Comparison of ENCODE assay signal across 9 mouse cellular contexts in the genomic region with DNA sequence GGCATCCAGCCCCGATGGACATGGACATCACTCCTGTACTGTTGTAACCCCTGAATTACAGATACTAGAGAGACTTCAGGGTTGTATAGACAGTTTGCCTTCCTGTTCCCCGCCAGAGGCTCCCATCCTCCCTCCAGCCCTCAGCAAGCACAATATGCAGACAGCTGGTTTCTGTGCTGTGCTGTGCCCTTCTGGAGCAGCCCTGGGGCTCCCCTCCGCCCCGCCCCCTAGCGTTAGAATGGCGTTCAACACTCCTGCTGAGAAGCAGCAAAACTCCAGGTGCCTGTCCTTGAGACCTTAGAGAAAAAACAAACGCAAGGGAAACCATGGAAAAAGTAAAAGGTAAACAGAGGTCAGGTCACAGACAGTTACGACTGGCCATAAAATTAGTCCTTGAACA. TPM values are rescaled to one million over a fixed set of nuclear protein-coding genes. Genes with fewer than 3 reads are reported as not detected.
DNase-seq lines count a peak whose midpoint lies in the region; ATAC-seq and TF ChIP-seq lines count a peak whose summit lies in the region.
"Had no signal": no experiment of that assay in that cellular context is flagged by ENCODE, and none has a peak within 500 bp of the region (broad histone marks: within the 10 kb centered on the region; RNA-seq: fewer than 3 reads in every experiment).

No protein-coding gene starts in this region.

- H3K4me3 ChIP-seq in forebrain, embryonic 15.5 days = no peak overlapping the region
- no peak overlapping the region for H3K4me3 ChIP-seq in liver, adult 2 months (ENCODE audit: insufficient read depth, low read depth, low read length)
- H3K4me3 ChIP-seq in myocyte = no peak overlapping the region
- H3K4me3 ChIP-seq: embryonic facial prominence, embryonic 13.5 days had no signal

- H3K9me3 ChIP-seq in forebrain, embryonic 15.5 days = no peaks in the 10 kb centered on the region
- H3K9me3 ChIP-seq: embryonic facial prominence, embryonic 13.5 days had no signal

- no peaks in the 10 kb centered on the region for H3K27me3 ChIP-seq in forebrain, embryonic 15.5 days
- H3K27me3 ChIP-seq in liver, adult 2 months (ENCODE audit: control insufficient read depth, insufficient read depth, low read length) = no peaks in the 10 kb centered on the region
- H3K27me3 ChIP-seq in myocyte (ENCODE audit: control insufficient read depth, insufficient read depth, insufficient read length) = no peaks in the 10 kb centered on the region
- H3K27me3 ChIP-seq: embryonic facial prominence, embryonic 13.5 days had no signal

- H3K36me3 ChIP-seq in forebrain, embryonic 15.5 days = no peaks in the 10 kb centered on the region
- no peaks in the 10 kb centered on the region for H3K36me3 ChIP-seq in liver, adult 2 months (ENCODE audit: control insufficient read depth, insufficient read depth, low read length)
- no peaks in the 10 kb centered on the region for H3K36me3 ChIP-seq in myocyte (ENCODE audit: control insufficient read depth, insufficient read depth)
- H3K36me3 ChIP-seq: embryonic facial prominence, embryonic 13.5 days had no signal

- peak; percentile 42 to 44 for DNase-seq in layer of hippocampus, postnatal 10 days (ENCODE audit: low spot score in 2 of 2)
- DNase-seq in layer of hippocampus, adult 8-10 months (ENCODE audit: low spot score in 2 of 2) = no peak
- DNase-seq in adrenal gland, postnatal 14 days = peak; percentile 90
- peak; percentile 81 for DNase-seq in induced T-regulatory cell, adult 2 months (ENCODE audit: low read depth)
- DNase-seq in liver, adult 2 months (ENCODE audit: extremely low read depth, low read depth, low spot score) = no peak
- peak; percentile 90 for DNase-seq in testis, postnatal 10 days (ENCODE audit: low spot score)

- H3K27ac ChIP-seq in forebrain, embryonic 15.5 days (replicated peaks) = no peak overlapping the region
- no peak overlapping the region for H3K27ac ChIP-seq in liver, adult 2 months (replicated peaks; ENCODE audit: insufficient read depth, low read depth, low read length)
- H3K27ac ChIP-seq: embryonic facial prominence, embryonic 13.5 days had no signal

- H3K79me2 ChIP-seq in liver, adult 2 months (ENCODE audit: control insufficient read depth, insufficient read depth, low read length) = no peaks in the 10 kb centered on the region
- H3K79me2 ChIP-seq in myocyte (ENCODE audit: control insufficient read depth, insufficient read depth) = no peaks in the 10 kb centered on the region

- H3K4me1 ChIP-seq in forebrain, embryonic 15.5 days = peaks cover 4% of the 10 kb centered on the region
- H3K4me1 ChIP-seq in liver, adult 2 months (ENCODE audit: control insufficient read depth, insufficient read depth, low read length) = no peaks in the 10 kb centered on the region

- TF ChIP-seq POLR2A in liver, adult 2 months (IDR thresholded peaks at IDR 0.05; ENCODE audit: extremely low read depth, insufficient read depth, low read length) = no peak
- no peak for TF ChIP-seq POLR2A in myocyte (IDR thresholded peaks at IDR 0.05; ENCODE audit: insufficient read length, low read depth)

- no peak overlapping the region for H3K4me2 ChIP-seq in forebrain, embryonic 15.5 days (replicated peaks)
- H3K4me2 ChIP-seq in myocyte (ENCODE audit: low read depth) = no peak overlapping the region
- H3K4me2 ChIP-seq: embryonic facial prominence, embryonic 13.5 days had no signal

- WGBS in forebrain, embryonic 15.5 days = 19% methylated on average over 8 of the region's 8 CpGs
- 17% methylated on average over 8 of the region's 8 CpGs for WGBS in liver, adult 2 months

- TF ChIP-seq CTCF in liver, adult 2 months (IDR thresholded peaks at IDR 0.05; ENCODE audit: low read depth, low read length) = peak; percentile 83

- peak; percentile 67 for ATAC-seq in forebrain, embryonic 15.5 days (replicated peaks)

- no peak overlapping the region for H3ac ChIP-seq in myocyte (ENCODE audit: control insufficient read depth, insufficient read length)

- no peak overlapping the region for H3K9ac ChIP-seq in forebrain, embryonic 15.5 days (replicated peaks)
- H3K9ac ChIP-seq in liver, adult 2 months (ENCODE audit: low read depth, low read length) = no peak overlapping the region
- H3K9ac ChIP-seq: embryonic facial prominence, embryonic 13.5 days had no signal

TF ChIP-seq in myocyte, 11 proteins besides CTCF, POLR2A, EP300 and RAD21:
- no peak for TF ChIP-seq USF1 (IDR thresholded peaks at IDR 0.05; ENCODE audit: low read depth)
- no peak for TF ChIP-seq MAX (IDR thresholded peaks at IDR 0.05; ENCODE audit: low read depth)
- no peak for TF ChIP-seq E2F4 (IDR thresholded peaks at IDR 0.05; ENCODE audit: insufficient read depth)
- no peak for TF ChIP-seq POLR2AphosphoS2 (IDR thresholded peaks at IDR 0.05; ENCODE audit: insufficient read length, low read depth)
- peak in 1 of 3 experiments; percentile 41 for TF ChIP-seq MYOD1 (IDR thresholded peaks at IDR 0.05; ENCODE audit: control insufficient read depth in 1 of 3, insufficient read length in 2 of 3, low read depth in 2 of 3)
- TF ChIP-seq TCF3 (IDR thresholded peaks at IDR 0.05; ENCODE audit: insufficient read length, low read depth) = no peak
- peak in 2 of 3 experiments; percentile 16 to 61 for TF ChIP-seq MYOG (IDR thresholded peaks at IDR 0.05; ENCODE audit: control insufficient read depth in 1 of 3, insufficient read depth in 1 of 3, insufficient read length in 2 of 3, low read depth in 2 of 3)
- no peak for TF ChIP-seq SRF (IDR thresholded peaks at IDR 0.05; ENCODE audit: control insufficient read depth, insufficient read length, low read depth)
- TF ChIP-seq CEBPB (IDR thresholded peaks at IDR 0.05; ENCODE audit: insufficient read depth, poor library complexity, severe bottlenecking) = no peak
- TF ChIP-seq TCF12 (IDR thresholded peaks at IDR 0.05; ENCODE audit: insufficient read depth, poor library complexity, severe bottlenecking) = no peak
- TF ChIP-seq REST (IDR thresholded peaks at IDR 0.05; ENCODE audit: insufficient read depth, insufficient read length) = no peak

RNA-seq across cellular contexts. Expression of gene Slc15a1, which starts 59.9 kb away (rescaled TPM):
- total RNA-seq in layer of hippocampus, postnatal 10 days (2021) = under 1 TPM; 0.11 to 0.18 TPM
- total RNA-seq in layer of hippocampus, adult 8-10 months (2022) = not detected
- total RNA-seq in adrenal gland, postnatal 14 days (2021) = 0.22 and 0.23 TPM in 2 replicates
- not detected in 2 replicates for polyA plus RNA-seq in forebrain, embryonic 15.5 days (2015; fragmentation: Nextera tagmentation; extraction: Ambion mirVana)
- total RNA-seq in liver, adult 2 months (2014; rRNA removed) = not detected in 2 replicates
- polyA plus RNA-seq in liver, adult 2 months (2012; rRNA removed) = not detected in 2 replicates
- not detected for polyA plus RNA-seq in myocyte (2012; fragmentation: generic; extraction: Trizol)

Comparison
In these comparisons a context has a peak if more than half of its experiments do, and no peak if none do; other contexts are left out.
1. DNase-seq: peak in layer of hippocampus, postnatal 10 days (2 of 2), adrenal gland, postnatal 14 days (single experiment), induced T-regulatory cell, adult 2 months (single experiment) and testis, postnatal 10 days (single experiment); none in layer of hippocampus, adult 8-10 months (0 of 2) and liver, adult 2 months (single experiment).